Comparison of ENCODE assay signal across 10 mouse cellular contexts in the genomic region with DNA sequence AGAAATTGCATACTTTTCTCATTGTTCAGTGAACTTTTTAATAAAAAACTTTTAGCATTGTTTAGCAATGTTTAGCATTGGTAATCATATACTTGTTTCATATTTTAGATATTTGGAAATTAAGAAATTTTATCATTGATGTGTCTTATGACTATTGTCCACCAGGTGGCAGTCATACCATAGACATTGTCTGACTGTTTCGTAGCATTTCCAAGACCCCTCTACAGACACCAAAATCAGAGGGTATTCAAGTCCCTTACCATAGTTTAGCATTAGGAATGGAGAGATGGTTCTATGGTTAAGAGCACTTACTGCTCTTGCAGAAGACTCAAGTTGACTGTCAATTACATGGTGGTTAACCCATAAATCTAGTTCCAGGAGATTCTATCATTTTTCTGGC. TPM values are rescaled to one million over a fixed set of nuclear protein-coding genes. Genes with fewer than 3 reads are reported as not detected.
DNase-seq lines count a peak whose midpoint lies in the region; ATAC-seq and TF ChIP-seq lines count a peak whose summit lies in the region.
"Had no signal": no experiment of that assay in that cellular context is flagged by ENCODE, and none has a peak within 500 bp of the region (broad histone marks: within the 10 kb centered on the region; RNA-seq: fewer than 3 reads in every experiment).

No protein-coding gene starts in this region.

- no peak for TF ChIP-seq POLR2A in heart, adult 2 months (IDR thresholded peaks at IDR 0.05; ENCODE audit: insufficient read depth, low read depth, low read length)

- peak; percentile 64; the same call in 1 of the 2 replicates for ATAC-seq in midbrain, embryonic 11.5 days (ENCODE audit: low FRiP score)
- ATAC-seq in common myeloid progenitor, adult 5-6 weeks (replicated peaks; ENCODE audit: low read depth, poor library complexity, severe bottlenecking), result 0 out of 2 replicates have a peak, but pooled peaks have one; percentile 56

- TF ChIP-seq CTCF in heart, adult 2 months (IDR thresholded peaks at IDR 0.05), result peak; percentile 79

- TF ChIP-seq EP300 in heart, adult 2 months (IDR thresholded peaks at IDR 0.05; ENCODE audit: insufficient read depth, low read depth, low read length), result no peak

- no peaks in the 10 kb centered on the region for H3K4me1 ChIP-seq in heart, adult 2 months (ENCODE audit: control insufficient read depth, insufficient read depth, low read length)
- no peaks in the 10 kb centered on the region for H3K4me1 ChIP-seq in midbrain, embryonic 11.5 days (ENCODE audit: control insufficient read depth, insufficient read depth, low read length)
- H3K4me1 ChIP-seq in midbrain, embryonic 10.5 days, result no peaks in the 10 kb centered on the region
- H3K4me1 ChIP-seq: heart, embryonic 10.5 days; limb, embryonic 15.5 days had no signal

- H3K4me2 ChIP-seq in midbrain, embryonic 11.5 days, result no peak overlapping the region
- H3K4me2 ChIP-seq: limb, embryonic 15.5 days had no signal

- intact Hi-C loops in heart, adult 2 months (cut with DNase I), result loop anchor here (2.0 to 10.0 kb wide), 3 partner anchors 662 to 836 kb away; a partner anchor contains a TSS

- no peak overlapping the region for H3K4me3 ChIP-seq in heart, adult 2 months
- H3K4me3 ChIP-seq in midbrain, embryonic 11.5 days (ENCODE audit: low read depth, low read length), result no peak overlapping the region
- H3K4me3 ChIP-seq in midbrain, embryonic 10.5 days, result no peak overlapping the region
- H3K4me3 ChIP-seq: heart, embryonic 10.5 days; limb, embryonic 15.5 days had no signal

- no peak overlapping the region for H3K27ac ChIP-seq in heart, adult 2 months
- H3K27ac ChIP-seq in midbrain, embryonic 11.5 days (ENCODE audit: low read depth, low read length), result no peak overlapping the region
- H3K27ac ChIP-seq in midbrain, embryonic 10.5 days (replicated peaks), result no peak overlapping the region
- H3K27ac ChIP-seq: heart, embryonic 10.5 days; limb, embryonic 15.5 days had no signal

- H3K27me3 ChIP-seq in heart, adult 2 months (ENCODE audit: control insufficient read depth, insufficient read depth, low read length), result no peaks in the 10 kb centered on the region
- H3K27me3 ChIP-seq in midbrain, embryonic 11.5 days (ENCODE audit: control insufficient read depth, insufficient read depth, low read length), result no peaks in the 10 kb centered on the region
- no peaks in the 10 kb centered on the region for H3K27me3 ChIP-seq in midbrain, embryonic 10.5 days (ENCODE audit: low read depth, poor library complexity, severe bottlenecking)
- H3K27me3 ChIP-seq: limb, embryonic 15.5 days had no signal

- WGBS in heart, adult 2 months, result 12% methylated on average over 1 of the region's 1 CpGs
- 22% methylated on average over 1 of the region's 1 CpGs for WGBS in midbrain, embryonic 11.5 days
- WGBS in midbrain, embryonic 10.5 days, result 30% methylated on average over 1 of the region's 1 CpGs

- no peaks in the 10 kb centered on the region for H3K36me3 ChIP-seq in heart, adult 2 months (ENCODE audit: control insufficient read depth, insufficient read depth, low read length)
- no peaks in the 10 kb centered on the region for H3K36me3 ChIP-seq in midbrain, embryonic 11.5 days (ENCODE audit: control insufficient read depth, insufficient read depth, low read length)
- H3K36me3 ChIP-seq in midbrain, embryonic 10.5 days, result no peaks in the 10 kb centered on the region
- H3K36me3 ChIP-seq: heart, embryonic 10.5 days; limb, embryonic 15.5 days had no signal

- no peaks in the 10 kb centered on the region for H3K79me2 ChIP-seq in heart, adult 2 months (replicated peaks; ENCODE audit: control insufficient read depth, insufficient read depth, low read length)

- no peak overlapping the region for H3K9ac ChIP-seq in heart, adult 2 months (ENCODE audit: low read depth, low read length)
- no peak overlapping the region for H3K9ac ChIP-seq in midbrain, embryonic 11.5 days (ENCODE audit: low read length)
- H3K9ac ChIP-seq: limb, embryonic 15.5 days had no signal

- DNase-seq in heart, adult 2 months, result no peak
- no peak for DNase-seq in heart, adult 11 months
- DNase-seq in midbrain, embryonic 11.5 days (ENCODE audit: low spot score, missing footprints), result peak; percentile 85
- no peak for DNase-seq in midbrain, embryonic 10.5 days (ENCODE audit: low spot score)
- peak; percentile 56 for DNase-seq in retina, postnatal 1 day
- DNase-seq in frontal cortex, postnatal 36 days (ENCODE audit: low spot score in 2 of 2), result no peak
- DNase-seq in yolk sac, embryonic 10.5 days (ENCODE audit: low spot score), result no peak

- H3K9me3 ChIP-seq in midbrain, embryonic 11.5 days (ENCODE audit: control insufficient read depth, low read length), result no peaks in the 10 kb centered on the region
- no peaks in the 10 kb centered on the region for H3K9me3 ChIP-seq in midbrain, embryonic 10.5 days (replicated peaks)
- H3K9me3 ChIP-seq: heart, embryonic 10.5 days; limb, embryonic 15.5 days had no signal

RNA-seq across cellular contexts. Expression of a gene that starts 39.5 kb away (rescaled TPM):
- 10 to 100 TPM; 22.7 to 23.7 TPM for total RNA-seq in heart, adult 2 months (2021)
- polyA plus RNA-seq in heart, adult 2 months (2012; rRNA removed), result 6.7 and 10.6 TPM in 2 replicates
- polyA plus RNA-seq in midbrain, embryonic 11.5 days (2014; fragmentation: Nextera tagmentation; extraction: Ambion mirVana), result 68.5 and 71.3 TPM in 2 replicates
- polyA plus RNA-seq in midbrain, embryonic 10.5 days (2016; fragmentation: Nextera tagmentation; extraction: Ambion mirVana), result 51.5 and 52.1 TPM in 2 replicates
- total RNA-seq in common myeloid progenitor, adult 5-6 weeks (2017), result 192 and 228 TPM in 2 replicates

Comparison
In these comparisons a context has a peak if more than half of its experiments do, and no peak if none do; other contexts are left out.
1. DNase-seq: peak in midbrain, embryonic 11.5 days (single experiment) and retina, postnatal 1 day (single experiment); none in heart, adult 2 months (0 of 2), heart, adult 11 months (single experiment), midbrain, embryonic 10.5 days (single experiment), frontal cortex, postnatal 36 days (0 of 2) and yolk sac, embryonic 10.5 days (single experiment).